Mouse (Mus musculus): ENCODE data around the gene Myo5c.
A peak's percentile ranks its signal among the peaks of the same experiment; 100 is the strongest.

GRCm38 (mm10) chr9:75334440-75334839, 102.6 kb downstream of the Myo5c start:
- TF ChIP-seq CTCF (IDR thresholded peaks at IDR 0.05; ENCODE audit: low read depth) (0 out of 2 replicates have a peak, but pooled peaks have one; percentile 3), EP300 (IDR thresholded peaks at IDR 0.05; ENCODE audit: low read depth) (no peak)
